Mouse (Mus musculus) forebrain, embryonic 12.5 days (tissue): Measurements from ENCODE around the gene Rcc1l. TPM values are rescaled to one million over a fixed set of nuclear protein-coding genes. Genes with fewer than 3 reads are reported as not detected.

Experiments used
- ATAC-seq: fragments of 200-750 bp; cut with Nextera tagmentation; 2 replicates; pipeline ENCODE4 v1.8.0; 2017; ENCODE audit warnings: moderate TSS enrichment; ENCODE audit not compliant: low FRiP score
- H3K27ac ChIP-seq: fragments of 300-500 bp; sonication (generic); 2 replicates; pipeline ENCODE4 v1.5.1; 2016; ENCODE audit warnings: mild to moderate bottlenecking
- H3K27me3 ChIP-seq: fragments of 300-500 bp; sonication (generic); 2 replicates; pipeline ENCODE4 v1.6.1; 2016; ENCODE audit warnings: mild to moderate bottlenecking
- H3K36me3 ChIP-seq: fragments of 300-500 bp; sonication (generic); replicated peaks from 2 replicates; pipeline ENCODE4 v1.6.1; 2016; ENCODE audit warnings: mild to moderate bottlenecking
- H3K4me1 ChIP-seq: fragments of 300-500 bp; sonication (generic); 2 replicates; pipeline ENCODE4 v1.6.1; 2016
- H3K4me2 ChIP-seq: fragments of 300-500 bp; sonication (generic); 2 replicates; pipeline ENCODE4 v1.6.1; 2016; ENCODE audit warnings: mild to moderate bottlenecking, moderate library complexity
- H3K4me3 ChIP-seq: fragments of 300-500 bp; sonication (generic); replicated peaks from 2 replicates; pipeline ENCODE4 v1.5.1; 2016; ENCODE audit warnings: mild to moderate bottlenecking
- H3K9ac ChIP-seq: fragments of 300-500 bp; sonication (generic); 2 replicates; pipeline ENCODE4 v1.6.1; 2016; ENCODE audit warnings: mild to moderate bottlenecking
- H3K9me3 ChIP-seq: fragments of 300-500 bp; sonication (generic); 2 replicates; pipeline ENCODE4 v1.6.1; 2016
- WGBS: fragments of 180-500 bp; shearing (Covaris S2); methylation state at CpG from one replicate; pipeline ENCODE4 v1.1.7; 2016; 5-methylcytosine and 5-hydroxymethylcytosine counted together
- polyA plus RNA-seq: library from polyadenylated mRNA; unstranded; fragments of >200 nt; fragmentation: Nextera tagmentation; extraction: Ambion mirVana; gene quantifications from 2 replicates; pipeline ENCODE4 v1.2.1, GENCODE M21; 2016

Gene Rcc1l
- polyA plus RNA-seq, 1 experiment from 2014 or later = 29.4 TPM

DNA sequence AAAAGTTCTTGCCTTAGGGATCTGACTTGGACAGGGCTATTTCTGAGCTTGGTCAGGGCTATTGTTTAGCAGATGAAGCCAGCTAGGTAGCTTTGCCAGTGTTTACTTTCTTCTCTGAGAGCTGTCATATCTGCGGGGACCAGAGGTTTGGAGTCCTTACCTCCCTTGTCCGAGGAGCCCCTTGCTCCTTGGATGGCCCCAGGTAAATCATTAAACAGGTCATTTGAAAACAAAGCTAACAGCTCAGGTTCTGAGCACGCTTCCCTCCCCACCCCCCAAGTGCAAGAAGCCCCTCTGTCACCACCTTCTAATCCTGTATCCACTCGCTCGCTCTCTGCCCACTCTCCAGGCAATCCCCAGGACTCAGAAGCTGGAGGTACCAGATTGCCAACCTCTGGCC lies 75.3 kb downstream of the Rcc1l start:
- Histone ChIP-seq H3K4me3 (peak overlapping the region; percentile 66; the same call in 1 of the 2 replicates), H3K36me3 (0 out of 2 replicates have a peak, but pooled peaks cover 11% of the 10 kb centered on the region), H3K4me2 (peak overlapping the region; percentile 86), H3K9me3 (no peaks in the 10 kb centered on the region), H3K27me3 (no peaks in the 10 kb centered on the region), H3K9ac (no peak overlapping the region), H3K4me1 (peaks cover 35% of the 10 kb centered on the region), H3K27ac (0 out of 2 replicates have a peak overlapping the region, but pooled peaks have one; percentile 8)
- no peak for ATAC-seq
- 64% methylated on average over 5 of the region's 5 CpGs for WGBS

DNA sequence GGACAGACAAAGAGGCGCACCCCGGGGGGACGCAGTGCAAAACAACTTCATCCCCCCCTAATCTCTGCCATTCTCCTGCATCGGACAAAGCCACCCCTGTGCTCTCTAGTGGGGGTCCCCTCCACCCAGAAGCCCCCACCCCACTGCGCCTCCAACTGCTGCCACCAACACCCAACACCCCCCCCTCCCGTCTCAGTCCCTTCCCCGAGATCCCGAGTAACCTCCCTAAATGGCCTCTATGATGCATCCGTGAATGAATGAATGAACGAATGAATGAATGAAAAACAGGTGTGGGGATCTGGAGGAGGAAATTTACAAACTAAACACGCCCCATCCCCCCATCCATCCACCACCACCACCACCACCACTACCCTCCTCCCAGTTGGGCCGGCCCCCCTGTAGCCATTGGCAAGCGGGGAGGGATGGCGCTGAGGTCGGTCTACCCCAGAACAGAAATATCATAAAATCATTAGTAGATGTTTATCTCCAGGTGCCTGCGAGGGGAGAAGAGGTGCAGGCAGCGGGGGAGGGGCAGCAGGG lies 76.3 kb downstream of the Rcc1l start:
- H3K36me3 ChIP-seq = 0 out of 2 replicates have a peak, but pooled peaks cover 4% of the 10 kb centered on the region
- peaks cover 35% of the 10 kb centered on the region for H3K4me1 ChIP-seq
- H3K9ac ChIP-seq = peak overlapping the region; percentile 85
- peak overlapping the region; percentile 86 for H3K4me2 ChIP-seq
- under 1% methylated on average over 17 of the region's 17 CpGs for WGBS
- peak overlapping the region; percentile 87; the same call in 1 of the 2 replicates for H3K27ac ChIP-seq
- H3K27me3 ChIP-seq = no peaks in the 10 kb centered on the region
- ATAC-seq = peak; percentile 48
- no peaks in the 10 kb centered on the region for H3K9me3 ChIP-seq
- H3K4me3 ChIP-seq = peak overlapping the region; percentile 66

DNA sequence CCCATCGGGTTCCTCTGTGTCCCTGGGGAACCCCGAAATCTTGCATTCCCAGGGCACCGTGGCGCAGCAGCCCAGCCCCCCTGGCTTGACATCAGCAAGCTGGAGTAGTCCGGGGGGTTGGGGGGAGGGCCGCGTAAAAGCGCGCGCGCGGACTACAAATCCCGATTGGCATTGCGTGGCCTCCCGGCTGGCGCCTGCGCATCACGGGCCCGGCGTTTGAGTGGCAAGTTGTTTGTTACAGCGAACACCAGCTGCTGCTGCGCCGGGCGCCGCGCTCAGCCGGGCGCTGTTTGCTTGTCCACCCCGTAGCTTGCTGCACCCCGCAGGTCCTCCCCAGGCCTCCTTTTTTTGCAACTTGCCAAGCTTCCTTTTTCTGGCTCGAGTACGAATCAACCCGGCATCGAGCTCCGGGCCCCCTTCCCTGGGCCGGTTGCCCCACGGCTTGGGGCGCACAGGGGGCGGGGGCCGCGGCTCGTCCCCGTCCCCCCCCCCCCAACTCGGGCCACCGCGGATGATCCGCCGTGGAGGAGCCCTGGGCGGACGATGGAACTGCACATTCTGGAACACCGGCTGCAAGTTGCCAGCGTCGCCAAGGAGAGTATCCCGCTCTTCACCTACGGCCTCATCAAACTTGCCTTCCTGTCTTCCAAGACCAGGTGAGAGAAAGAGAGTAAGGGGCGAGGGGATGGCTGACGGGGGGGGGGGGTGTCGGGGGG lies 76.9 kb downstream of the Rcc1l start, which contains the start of gene Castor2:
Gene Castor2 (plus strand): TSS at position 216 of the 716 bp plus-strand sequence.
- Histone ChIP-seq H3K4me2 (peak within 1 kb of the TSS; percentile 86), H3K27me3 (no peaks in the 10 kb centered on the region), H3K9me3 (no peaks in the 10 kb centered on the region), H3K4me3 (peak within 1 kb of the TSS; percentile 66), H3K36me3 (0 out of 2 replicates have a peak, but pooled peaks cover 3% of the 10 kb centered on the region), H3K27ac (peak within 1 kb of the TSS; percentile 87), H3K4me1 (peaks cover 35% of the 10 kb centered on the region), H3K9ac (peak within 1 kb of the TSS; percentile 85)
- peak; percentile 90 for ATAC-seq
- under 1% methylated on average over 54 of the region's 58 CpGs for WGBS

DNA sequence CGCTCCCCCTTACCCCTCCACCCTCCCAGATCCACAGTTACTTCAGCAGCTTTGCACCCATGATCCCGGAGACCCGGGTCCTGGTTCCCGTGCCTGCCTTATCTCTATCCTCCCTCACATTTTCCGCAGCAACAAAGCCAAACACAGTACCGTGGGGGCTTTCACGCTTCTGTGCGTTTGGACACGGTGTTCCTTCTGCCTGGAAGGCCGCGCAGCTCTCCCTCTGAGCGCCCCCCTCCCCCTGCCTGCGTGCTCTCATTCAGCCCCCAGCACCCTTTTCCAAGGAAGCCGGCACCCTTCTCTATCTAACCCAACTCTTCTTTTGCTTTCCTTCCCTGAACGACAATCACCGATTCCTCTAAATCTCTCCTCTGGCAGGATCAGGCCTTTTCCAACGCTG lies 77.6 kb downstream of the Rcc1l start:
- Histone ChIP-seq H3K4me1 (peaks cover 35% of the 10 kb centered on the region), H3K9me3 (no peaks in the 10 kb centered on the region), H3K4me2 (peak overlapping the region; percentile 86), H3K36me3 (0 out of 2 replicates have a peak, but pooled peaks cover 3% of the 10 kb centered on the region), H3K9ac (peak overlapping the region; percentile 85), H3K4me3 (peak overlapping the region; percentile 66), H3K27ac (peak overlapping the region; percentile 27; the same call in 1 of the 2 replicates), H3K27me3 (no peaks in the 10 kb centered on the region)
- WGBS = 0% methylated on average over 17 of the region's 17 CpGs
- ATAC-seq = peak; percentile 67

DNA sequence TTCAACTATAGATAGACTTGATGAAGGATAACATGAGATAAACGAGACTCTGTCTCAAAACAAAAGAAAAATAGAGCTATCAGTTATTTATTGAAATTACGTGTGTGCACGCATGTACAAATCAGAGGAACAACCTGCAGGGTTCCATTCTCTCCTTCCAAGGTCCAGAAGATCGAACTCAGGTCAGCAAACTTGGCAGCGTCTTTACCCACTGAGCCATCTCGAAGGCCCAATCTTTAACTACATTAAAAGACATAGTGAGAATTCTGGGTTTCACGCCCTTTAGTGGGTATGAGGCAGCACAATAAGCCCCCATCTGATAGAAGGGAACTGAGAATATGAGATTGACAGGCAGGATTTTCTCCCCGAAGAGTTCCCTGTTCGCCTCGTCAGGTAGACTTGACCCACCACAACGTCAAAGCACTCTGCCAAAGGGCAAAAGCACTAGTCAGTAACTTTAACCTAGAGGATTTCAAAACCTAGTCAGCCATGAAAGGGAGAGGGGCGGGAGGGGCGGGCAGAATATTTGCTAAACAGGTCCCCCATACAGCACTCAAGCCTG lies 78.2 kb downstream of the Rcc1l start:
- H3K4me3 ChIP-seq = peak overlapping the region; percentile 66
- H3K36me3 ChIP-seq = 0 out of 2 replicates have a peak, but pooled peaks cover 3% of the 10 kb centered on the region
- H3K9me3 ChIP-seq = no peaks in the 10 kb centered on the region
- peak overlapping the region; percentile 86 for H3K4me2 ChIP-seq
- H3K27ac ChIP-seq = peak overlapping the region; percentile 27; the same call in 1 of the 2 replicates
- no peak for ATAC-seq
- H3K27me3 ChIP-seq = no peaks in the 10 kb centered on the region
- peaks cover 35% of the 10 kb centered on the region for H3K4me1 ChIP-seq
- peak overlapping the region; percentile 85 for H3K9ac ChIP-seq
- 47% methylated on average over 13 of the region's 13 CpGs for WGBS

Other genes starting within 250 kb of the Rcc1l start
- gene Castor2, start 77.1 kb downstream of the Rcc1l start, polyA plus RNA-seq = 19.4 and 23.1 TPM in 2 replicates
- 11.6 and 12.4 TPM in 2 replicates for gene Gtf2ird2, start 7.2 kb upstream of the Rcc1l start, polyA plus RNA-seq
- 1.4 and 2.0 TPM in 2 replicates for gene Ncf1, start 52.9 kb upstream of the Rcc1l start, polyA plus RNA-seq
- 245 and 247 TPM in 2 replicates for gene Gtf2i, start 138.0 kb upstream of the Rcc1l start, polyA plus RNA-seq